Mouse (Mus musculus) liver, adult (tissue): Measurements from ENCODE around the gene Lag3.

Experiments
- GATA4 ChIP-seq: IDR thresholded peaks from 2 replicates; pipeline ENCODE4 v1.6.1; 2014; ENCODE audit warnings: mild to moderate bottlenecking, low read length; ENCODE audit not compliant: insufficient replicate concordance

Gene Lag3

DNA sequence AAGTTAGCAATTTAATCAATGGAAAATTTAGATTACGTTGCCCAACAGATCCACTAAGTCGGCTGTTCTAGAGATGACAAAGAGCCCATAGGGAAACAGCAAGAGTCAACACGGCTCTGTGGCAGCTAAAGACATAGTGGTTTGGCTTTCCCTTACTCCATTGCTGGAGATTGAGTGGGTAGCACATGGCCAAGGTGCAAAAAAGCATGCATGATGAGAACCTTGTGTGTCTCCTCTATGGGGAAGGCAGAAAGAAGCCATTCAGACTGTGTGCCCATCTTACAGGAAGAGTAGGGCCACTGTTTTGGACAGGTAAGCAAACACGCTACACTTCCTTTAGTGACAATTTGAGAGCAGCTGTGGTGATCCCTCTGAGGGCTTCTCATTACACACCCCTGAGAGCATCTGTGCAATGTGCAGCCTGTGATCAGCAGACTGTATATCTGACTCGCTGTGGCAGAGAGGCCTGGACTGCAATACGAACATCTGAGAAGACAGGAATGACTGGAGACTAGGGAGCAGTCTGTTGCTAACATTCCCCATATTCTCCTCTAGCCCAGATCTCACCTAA is 22.9 kb downstream of the Lag3 start:
- no peak for TF ChIP-seq GATA4

DNA sequence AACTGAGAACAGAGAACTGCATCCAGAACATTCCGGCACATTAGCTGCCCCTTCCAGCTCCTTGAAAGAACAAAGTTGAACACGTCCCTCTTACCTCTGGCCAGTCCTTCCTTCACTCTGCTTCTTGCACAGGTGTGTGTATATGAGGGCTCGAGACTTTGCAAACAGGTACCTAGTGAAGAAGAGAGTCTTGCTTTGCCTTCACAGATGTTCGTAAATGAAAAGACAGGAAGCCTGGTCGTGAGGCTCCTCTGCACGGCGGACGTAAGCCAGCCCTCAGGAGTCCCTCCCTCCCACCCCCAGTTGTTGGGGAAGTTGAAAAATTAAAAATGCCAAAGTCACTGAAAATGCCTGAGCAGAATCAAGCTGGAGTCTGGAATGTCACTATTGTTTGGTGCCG is 23.5 kb downstream of the Lag3 start, which contains the start of gene Cd4:
TSS of gene Cd4 (minus strand) at position 236 of the 400 bp plus-strand sequence.
- TF ChIP-seq GATA4: no peak

DNA sequence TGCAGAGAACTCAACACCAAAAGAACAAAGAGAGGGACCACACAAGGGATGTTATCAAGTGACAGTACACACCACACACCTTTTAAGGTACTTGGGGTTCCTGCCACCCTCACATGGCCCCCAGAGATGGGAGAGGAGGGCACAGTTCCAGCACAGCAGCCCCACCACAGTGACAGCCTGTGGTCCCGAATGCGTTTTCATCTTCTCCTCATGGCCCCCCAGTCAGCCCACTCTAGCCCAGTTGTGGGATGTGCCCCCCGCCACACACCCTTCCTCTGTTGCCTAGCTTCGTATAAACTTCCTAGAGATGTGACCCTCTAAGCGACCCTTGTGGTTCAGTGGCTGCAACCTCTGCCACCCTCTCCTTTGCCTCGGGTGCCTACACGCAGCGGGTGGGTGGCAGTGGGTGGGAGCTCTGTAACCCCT is 25.5 kb downstream of the Lag3 start:
- no peak for TF ChIP-seq GATA4

DNA sequence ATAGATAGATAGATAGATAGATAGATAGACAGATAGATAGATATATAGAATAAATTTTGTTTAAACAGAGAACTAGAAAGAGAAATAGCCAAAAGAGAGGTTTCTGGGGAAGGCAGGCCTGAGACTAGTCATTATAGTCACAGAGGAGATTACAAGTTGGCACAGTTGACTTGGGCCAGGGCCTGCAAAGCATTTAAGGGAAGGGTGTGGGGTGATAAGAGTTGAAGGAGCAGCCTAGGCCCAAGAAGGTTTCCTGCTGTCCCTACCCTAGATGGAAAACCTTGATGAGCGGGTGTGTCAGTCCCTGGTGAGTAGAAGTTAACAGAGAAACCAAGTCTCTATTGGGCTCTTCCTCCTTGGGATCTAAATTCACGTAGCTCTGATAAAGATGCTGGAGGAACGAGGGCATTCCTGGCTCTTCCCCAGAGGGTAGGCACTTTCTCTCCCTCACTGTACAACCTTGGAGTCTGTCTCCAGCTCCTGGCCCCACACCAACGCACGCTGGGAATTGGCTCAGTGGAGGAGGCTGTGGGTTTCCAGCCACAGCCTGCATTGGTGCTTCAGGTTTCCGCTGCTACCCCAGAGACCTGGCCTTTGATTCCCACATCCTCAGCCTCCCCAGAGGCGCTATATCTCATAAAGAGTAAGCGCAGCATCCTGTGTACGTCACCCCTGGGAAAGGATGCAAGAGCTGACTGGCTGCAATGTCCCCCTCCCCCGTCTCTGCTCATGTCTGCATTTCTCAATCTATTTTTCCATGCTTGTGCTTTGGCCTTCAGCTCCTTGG is 26.6 kb downstream of the Lag3 start:
- TF ChIP-seq GATA4: no peak

- TF ChIP-seq GATA4: no peak
These were observed 28.2 kb downstream of the Lag3 start for GRCm38 (mm10) chr6:124883351-124883750.

- no peak for TF ChIP-seq GATA4
These were observed 29.7 kb downstream of the Lag3 start for GRCm38 (mm10) chr6:124881821-124882220.

- TF ChIP-seq GATA4: no peak
These were observed 32.1 kb downstream of the Lag3 start for GRCm38 (mm10) chr6:124879390-124879789.

GRCm38 (mm10) chr6:124874348-124874747 is 37.2 kb downstream of the Lag3 start:
- TF ChIP-seq GATA4: no peak

GRCm38 (mm10) chr6:124866560-124866959 is 44.9 kb downstream of the Lag3 start:
- no peak for TF ChIP-seq GATA4

DNA sequence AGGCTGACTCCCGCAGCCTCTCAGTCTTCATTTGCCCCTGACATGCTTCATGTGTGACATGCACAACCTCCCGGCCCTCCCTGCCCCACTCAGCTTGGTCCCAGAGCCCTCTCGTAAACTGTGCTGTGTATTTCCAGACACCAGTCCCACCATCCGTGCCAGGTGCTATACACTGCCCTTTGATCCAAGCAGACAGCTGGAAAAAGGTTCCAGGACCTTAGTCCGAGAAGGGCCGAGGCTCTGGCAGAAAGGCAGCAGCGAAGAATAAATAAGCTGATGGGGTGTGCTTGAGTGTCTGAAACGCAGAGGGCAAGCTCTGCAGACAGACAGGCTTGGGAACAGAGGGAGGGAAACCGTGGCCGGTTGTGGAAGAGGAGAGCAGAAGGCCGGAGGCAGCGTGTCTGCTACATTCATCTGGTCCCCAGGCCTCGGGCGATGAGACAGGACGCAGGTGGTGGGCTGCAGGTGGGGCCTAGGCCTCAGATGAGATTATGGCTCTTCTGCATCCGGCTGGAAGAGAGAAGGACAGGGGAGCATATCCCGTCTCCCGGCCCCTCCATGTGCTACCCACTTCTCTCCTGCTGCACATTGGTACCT is 45.6 kb downstream of the Lag3 start:
- no peak for TF ChIP-seq GATA4

DNA sequence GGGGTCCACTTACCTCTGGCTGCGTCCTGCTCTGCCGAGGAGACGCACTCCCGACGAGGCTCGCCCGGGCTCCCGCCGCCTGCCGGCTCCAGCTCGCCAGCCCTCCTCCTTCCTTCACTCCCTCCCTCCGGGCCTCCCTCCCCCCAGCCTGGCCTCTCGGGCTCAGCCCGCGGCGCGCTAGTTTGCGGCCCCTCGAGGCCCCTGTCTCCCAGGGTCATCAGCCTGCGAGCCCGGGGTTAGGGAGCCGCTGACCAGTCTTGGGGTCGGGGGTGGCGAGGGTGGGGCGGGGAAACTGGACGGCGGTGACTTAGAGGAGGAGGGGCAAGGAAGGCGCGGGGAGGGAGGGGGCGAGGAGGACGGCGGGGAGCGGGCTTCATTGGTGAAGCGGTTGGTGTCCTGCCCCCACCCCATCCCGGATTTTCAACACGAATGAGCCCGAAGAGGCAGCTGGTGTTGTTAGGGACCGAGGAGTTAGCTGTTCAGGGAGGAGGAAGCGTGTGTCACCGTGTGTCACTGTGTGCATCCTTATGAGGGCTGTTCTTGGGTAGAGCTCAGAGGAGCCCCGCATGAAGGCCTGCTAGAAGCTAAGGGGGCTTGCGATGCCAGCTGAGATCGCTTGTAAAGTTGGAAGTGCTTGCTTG is 47.7 kb downstream of the Lag3 start, which contains the start of gene Gpr162:
TSS of gene Gpr162 (minus strand) at position 326 of the 641 bp plus-strand sequence.
- no peak for TF ChIP-seq GATA4

GRCm38 (mm10) chr6:124863125-124863657 is 48.3 kb downstream of the Lag3 start:
- TF ChIP-seq GATA4: no peak

GRCm38 (mm10) chr6:124862406-124863124 is 48.9 kb downstream of the Lag3 start:
- TF ChIP-seq GATA4: no peak

GRCm38 (mm10) chr6:124861802-124862201 is 49.7 kb downstream of the Lag3 start:
- TF ChIP-seq GATA4: no peak

- TF ChIP-seq GATA4: no peak
These were observed 50.2 kb downstream of the Lag3 start for GRCm38 (mm10) chr6:124861266-124861665.
